Mouse (Mus musculus) cerebellum, adult 18-20 months (tissue): ENCODE results near the gene Defb20.
"Not testable (repeated sequence)": the region's sequence is repeated elsewhere in the genome, so short reads cannot be mapped to it uniquely, and the experiment has no call there.

ENCODE experiments used
- DNase-seq, 2 experiments: peaks; one replicate each; pipeline ENCODE4 v3.0.0; 2021

Gene Defb20

GRCm38 (mm10) chr2:152476763-152477162, at the start of gene Defb20:
TSS of gene Defb20 (plus strand) at chr2:152477063.
- DNase-seq: no peak

GRCm38 (mm10) chr2:152427493-152427892, 49.4 kb upstream of the Defb20 start:
- DNase-seq: no peak

GRCm38 (mm10) chr2:152428481-152428880, 48.4 kb upstream of the Defb20 start:
- DNase-seq: not testable (repeated sequence)

GRCm38 (mm10) chr2:152436405-152436901, 40.4 kb upstream of the Defb20 start:
- no peak for DNase-seq

GRCm38 (mm10) chr2:152436983-152437860, 39.6 kb upstream of the Defb20 start:
- peak; percentile 82 to 92 for DNase-seq

GRCm38 (mm10) chr2:152438963-152439362, 37.9 kb upstream of the Defb20 start:
- DNase-seq: no peak

- DNase-seq: no peak
These were observed 37.0 kb upstream of the Defb20 start for GRCm38 (mm10) chr2:152439833-152440232.

GRCm38 (mm10) chr2:152442322-152442721, 34.5 kb upstream of the Defb20 start:
- DNase-seq: no peak

- DNase-seq: no peak
These were observed 33.6 kb upstream of the Defb20 start for GRCm38 (mm10) chr2:152443281-152443680.

GRCm38 (mm10) chr2:152446642-152447041, 30.2 kb upstream of the Defb20 start:
- DNase-seq: no peak

GRCm38 (mm10) chr2:152447461-152447860, 29.4 kb upstream of the Defb20 start:
- DNase-seq: no peak

- peak; percentile 66 to 72 for DNase-seq
These were observed 26.6 kb upstream of the Defb20 start for GRCm38 (mm10) chr2:152450241-152450640.

GRCm38 (mm10) chr2:152452101-152452781, 24.6 kb upstream of the Defb20 start:
- peak in 1 of 2 experiments; percentile 19 for DNase-seq

- no peak for DNase-seq
These were observed 17.6 kb upstream of the Defb20 start for GRCm38 (mm10) chr2:152459241-152459640.

- DNase-seq: no peak
These were observed 12.2 kb upstream of the Defb20 start, which contains the start of gene Defb23 for GRCm38 (mm10) chr2:152464570-152465150. TSS of gene Defb23 (minus strand) at chr2:152464620.

GRCm38 (mm10) chr2:152470973-152471372, 5.9 kb upstream of the Defb20 start:
- peak; percentile 23 to 47 for DNase-seq

- no peak for DNase-seq
These were observed 4.4 kb upstream of the Defb20 start for GRCm38 (mm10) chr2:152472434-152472833.

- no peak for DNase-seq
These were observed 4.0 kb downstream of the Defb20 start for GRCm38 (mm10) chr2:152480881-152481280.

GRCm38 (mm10) chr2:152481726-152482125, 4.9 kb downstream of the Defb20 start:
- DNase-seq: no peak

GRCm38 (mm10) chr2:152487024-152487423, 10.2 kb downstream of the Defb20 start:
- DNase-seq: no peak

- no peak for DNase-seq
These were observed 13.2 kb downstream of the Defb20 start, which contains the start of gene Defb22 for GRCm38 (mm10) chr2:152490038-152490437. TSS of gene Defb22 (minus strand) at chr2:152490138.

GRCm38 (mm10) chr2:152493151-152493550, 16.3 kb downstream of the Defb20 start:
- no peak for DNase-seq

GRCm38 (mm10) chr2:152498020-152498419, 21.2 kb downstream of the Defb20 start:
- DNase-seq: no peak
